Mouse (Mus musculus) liver, embryonic 14.5 days (tissue): Measurements from ENCODE around the gene Glb1l. TPM values are rescaled to one million over a fixed set of nuclear protein-coding genes. Genes with fewer than 3 reads are reported as not detected.

ENCODE experiments used
- ATAC-seq: fragments of 200-750 bp; cut with Nextera tagmentation; 2 replicates; pipeline ENCODE4 v1.8.0; 2017; ENCODE audit warnings: moderate number of reproducible peaks, mild to moderate bottlenecking, moderate library complexity; ENCODE audit not compliant: insufficient read depth
- DNase-seq, 3 experiments: peaks; one replicate each; pipeline ENCODE4 v3.0.0-alpha.2; 2012 to 2013; ENCODE audit warnings: low read depth in 3 of 3, low spot score in 3 of 3
- H3K27ac ChIP-seq: fragments of 300-500 bp; sonication (generic); 2 replicates; pipeline ENCODE4 v1.5.1; 2014; ENCODE audit warnings: moderate library complexity, mild to moderate bottlenecking, control low read depth, inconsistent platforms
- H3K27me3 ChIP-seq: fragments of 300-500 bp; sonication (generic); 2 replicates; pipeline ENCODE4 v1.6.1; 2014; ENCODE audit warnings: mild to moderate bottlenecking, low read length, moderate library complexity; ENCODE audit not compliant: control insufficient read depth, insufficient read depth
- H3K36me3 ChIP-seq: fragments of 300-500 bp; sonication (generic); replicated peaks from 2 replicates; pipeline ENCODE4 v1.6.1; 2014; ENCODE audit warnings: low read depth; ENCODE audit not compliant: control insufficient read depth, insufficient read depth
- H3K4me1 ChIP-seq, 2 experiments: fragments of 200-500 bp in 1 of 2; fragments of 300-500 bp in 1 of 2; sonication (generic) in 1 of 2; replicated peaks; 2 replicates each; pipeline ENCODE4 v1.6.1; 2012 to 2014; ENCODE audit warnings: antibody characterized with exemption in 1 of 2, inconsistent platforms in 1 of 2, low read length in 1 of 2; ENCODE audit not compliant: control insufficient read depth in 2 of 2, insufficient read depth in 2 of 2
- H3K4me2 ChIP-seq: fragments of 300-500 bp; sonication (generic); 2 replicates; pipeline ENCODE4 v1.6.1; 2014; ENCODE audit warnings: low read depth, mild to moderate bottlenecking, control low read depth, moderate library complexity
- H3K4me3 ChIP-seq, 2 experiments: fragments of 200-500 bp in 1 of 2; fragments of 300-500 bp in 1 of 2; sonication (generic) in 1 of 2; 2 replicates each; pipeline ENCODE4 v1.5.1; 2012 to 2014; ENCODE audit warnings: low read depth in 2 of 2, low read length in 2 of 2, mild to moderate bottlenecking in 2 of 2, control low read depth in 1 of 2, inconsistent platforms in 1 of 2, moderate library complexity in 1 of 2; ENCODE audit not compliant: insufficient read depth in 1 of 2
- H3K9ac ChIP-seq: fragments of 300-500 bp; sonication (generic); replicated peaks from 2 replicates; pipeline ENCODE4 v1.6.1; 2014; ENCODE audit warnings: mild to moderate bottlenecking, control low read depth, moderate library complexity
- H3K9me3 ChIP-seq: fragments of 300-500 bp; sonication (generic); 2 replicates; pipeline ENCODE4 v1.6.1; 2016; ENCODE audit warnings: low read length, mixed read lengths; ENCODE audit not compliant: control insufficient read depth
- CTCF ChIP-seq: IDR thresholded peaks from 2 replicates; pipeline ENCODE4 v1.5.1; 2016; ENCODE audit warnings: antibody characterized with exemption, low read depth, control low read depth
- EP300 ChIP-seq: IDR thresholded peaks from 2 replicates; pipeline ENCODE4 v1.6.1; 2016; ENCODE audit warnings: antibody characterized with exemption, low read depth
- WGBS: fragments of 180-500 bp; shearing (Covaris S2); extraction: QIAGEN DNeasy Blood & Tissue Kit; methylation state at CpG from one replicate; pipeline ENCODE4 v1.1.7; 2014; ENCODE audit not compliant: insufficient replicate concordance; 5-methylcytosine and 5-hydroxymethylcytosine counted together
- polyA plus RNA-seq, 2 experiments: library from polyadenylated mRNA; depleted of rRNA in 1 of 2; stranded (reverse) in 1 of 2; unstranded in 1 of 2; fragments of >200 nt; fragmentation: Nextera tagmentation in 1 of 2; extraction: Ambion mirVana in 1 of 2; gene quantifications; 2 replicates each; pipeline versions ENCODE4 v1.2.1 to v1.2.3; 2012 to 2014

Glb1l gene
- polyA plus RNA-seq, 2 experiments, result 3.2 to 4.9 TPM

DNA sequence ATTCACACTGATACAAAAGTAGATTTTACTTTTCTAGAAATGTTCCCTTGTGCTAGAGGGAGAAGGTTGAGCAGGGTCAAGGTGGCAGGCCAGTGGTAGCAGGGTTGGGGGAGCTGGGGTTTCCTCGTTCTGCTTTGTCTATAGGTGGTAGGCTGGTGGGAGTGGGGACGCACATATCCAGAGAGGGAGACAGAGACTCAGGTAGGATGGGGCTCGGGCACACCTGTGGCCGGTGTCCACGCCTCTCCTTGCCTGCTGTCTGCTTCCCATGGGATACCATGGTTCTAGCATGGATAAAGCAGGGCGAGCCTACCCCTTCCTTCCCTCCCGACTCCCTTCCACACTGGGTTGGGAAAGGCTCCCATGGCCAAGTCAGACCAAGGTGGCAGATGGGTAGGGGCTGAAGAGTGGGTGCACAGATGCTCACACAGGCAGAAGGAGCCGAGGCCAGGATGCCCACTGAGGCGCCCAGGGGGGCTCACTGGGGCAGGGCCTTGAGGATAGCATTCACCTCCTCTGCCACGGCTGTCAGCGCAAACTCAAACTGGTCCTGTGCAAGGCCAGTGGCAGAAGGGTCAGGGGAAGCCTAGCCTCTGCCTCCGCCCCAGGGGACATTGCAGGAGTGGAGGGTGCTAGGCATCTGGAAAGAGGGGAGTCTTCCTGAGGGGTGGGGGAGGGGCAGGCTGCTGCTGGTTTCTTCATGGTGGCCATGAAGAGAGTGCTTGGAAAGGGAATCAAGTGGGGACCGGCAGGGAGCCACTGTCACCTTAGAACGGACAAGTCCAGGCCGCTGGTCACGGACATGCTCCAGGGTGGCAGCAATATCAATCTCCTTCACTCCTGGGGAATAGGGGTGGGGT lies 36.7 kb upstream of the Glb1l start:
- ATAC-seq (no peak), DNase-seq (no peak)
- TF ChIP-seq CTCF (no peak), EP300 (no peak)
- H3K4me3 ChIP-seq, result no peak overlapping the region
- no peaks in the 10 kb centered on the region for H3K9me3 ChIP-seq
- H3K27ac ChIP-seq, result no peak overlapping the region
- H3K27me3 ChIP-seq, result no peaks in the 10 kb centered on the region
- H3K4me2 ChIP-seq, result no peak overlapping the region
- no peaks in the 10 kb centered on the region; the same call in 1 of the 2 replicates for H3K36me3 ChIP-seq
- H3K9ac ChIP-seq, result no peak overlapping the region
- WGBS, result 71% methylated on average over 16 of the region's 16 CpGs
- H3K4me1 ChIP-seq, result peaks cover 0 to 6% of the 10 kb centered on the region in 2 experiments; a peak in 2 of 4 replicates

DNA sequence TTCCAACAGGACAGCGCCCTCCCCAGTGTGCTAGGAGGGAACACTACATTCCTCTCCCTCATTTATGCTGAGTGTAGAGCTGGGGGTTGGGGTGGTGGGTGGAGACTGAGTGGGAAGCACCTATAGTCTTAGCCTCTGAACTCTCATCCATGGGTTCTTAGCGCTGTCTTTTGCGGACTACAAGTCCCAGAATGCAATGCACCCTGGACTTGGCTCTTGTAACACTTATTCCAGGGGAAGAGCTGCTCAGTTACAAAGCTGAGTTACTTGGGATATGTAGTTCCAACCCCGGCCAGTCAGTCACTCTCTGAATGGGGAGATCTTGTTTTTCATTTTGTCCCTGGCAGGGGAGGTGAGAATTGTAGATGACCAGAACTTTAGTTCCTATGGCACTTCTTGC lies 34.2 kb upstream of the Glb1l start:
- H3K9me3 ChIP-seq, result no peaks in the 10 kb centered on the region
- DNase-seq (peak; percentile 43 to 53 (median 44)), ATAC-seq (peak; percentile 63)
- 31% methylated on average over 4 of the region's 4 CpGs for WGBS
- H3K9ac ChIP-seq, result no peak overlapping the region
- no peaks in the 10 kb centered on the region; the same call in 1 of the 2 replicates for H3K36me3 ChIP-seq
- H3K4me1 ChIP-seq, result 0 out of 4 replicates have a peak, but pooled peaks cover 0 to 3% of the 10 kb centered on the region in 2 experiments
- no peak overlapping the region for H3K4me2 ChIP-seq
- no peak overlapping the region for H3K27ac ChIP-seq
- no peaks in the 10 kb centered on the region for H3K27me3 ChIP-seq
- no peak for TF ChIP-seq CTCF
- no peak for TF ChIP-seq EP300
- no peak overlapping the region for H3K4me3 ChIP-seq

DNA sequence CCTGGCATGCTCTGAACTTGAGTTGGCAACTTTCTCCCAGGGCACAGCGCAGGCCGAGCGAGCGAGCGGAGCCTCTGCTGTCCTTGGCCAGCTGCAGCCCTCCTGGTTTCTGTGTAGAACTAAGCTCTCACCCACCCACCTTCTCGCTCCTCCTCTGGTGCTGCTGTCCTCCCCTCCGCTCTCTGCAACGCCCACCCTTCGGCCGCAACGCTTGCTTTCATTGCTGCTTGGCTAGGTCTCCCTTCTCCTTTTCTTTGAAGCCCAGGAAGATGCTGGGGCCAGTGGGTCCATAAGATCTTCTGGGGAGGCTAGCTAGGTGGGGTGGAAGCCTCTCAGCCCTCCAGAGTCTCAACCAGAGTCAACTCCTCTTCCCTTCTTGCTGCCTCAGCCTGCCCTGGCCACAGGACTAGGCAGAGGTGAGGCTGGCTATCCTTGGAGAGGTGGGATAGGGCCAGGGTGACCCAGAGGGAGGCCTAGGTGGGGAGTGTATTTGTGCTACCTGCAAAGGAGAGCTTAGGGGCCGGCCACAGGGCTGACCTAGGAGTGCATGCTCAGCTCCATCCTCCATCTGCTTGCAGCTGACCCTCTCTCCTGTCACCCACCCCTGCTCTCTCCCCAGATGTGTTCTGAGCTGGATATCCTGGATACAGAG lies 33.7 kb upstream of the Glb1l start:
- DNase-seq (no peak), ATAC-seq (peak; percentile 13; the same call in 1 of the 2 replicates)
- Histone ChIP-seq H3K4me2 (no peak overlapping the region), H3K4me3 (no peak overlapping the region), H3K4me1 (0 out of 4 replicates have a peak, but pooled peaks cover 0 to 3% of the 10 kb centered on the region in 2 experiments), H3K36me3 (no peaks in the 10 kb centered on the region; the same call in 1 of the 2 replicates), H3K27ac (no peak overlapping the region), H3K9ac (no peak overlapping the region), H3K9me3 (no peaks in the 10 kb centered on the region), H3K27me3 (no peaks in the 10 kb centered on the region)
- TF ChIP-seq CTCF (no peak), EP300 (no peak)
- WGBS, result 81% methylated on average over 12 of the region's 12 CpGs

DNA sequence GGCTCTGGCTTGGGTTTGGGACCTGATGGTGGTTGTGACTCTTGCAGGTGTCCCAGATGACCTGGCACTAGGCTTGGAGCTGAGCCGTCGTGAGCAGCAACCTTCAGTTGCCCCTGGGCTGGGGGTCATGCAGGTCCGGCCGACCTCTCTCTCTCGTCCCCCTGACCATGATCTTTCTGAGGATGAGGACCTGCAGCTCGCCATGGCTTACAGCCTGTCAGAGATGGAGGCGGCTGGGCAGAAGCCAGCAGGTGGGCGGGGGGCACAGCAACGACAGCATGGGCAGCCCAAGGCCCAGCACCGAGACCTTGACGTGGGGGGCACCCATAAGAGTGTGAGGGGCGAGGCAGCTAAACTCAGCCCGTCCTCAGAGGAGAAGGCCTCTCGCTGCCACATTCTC lies 32.8 kb upstream of the Glb1l start:
- Histone ChIP-seq H3K9ac (no peak overlapping the region), H3K9me3 (no peaks in the 10 kb centered on the region), H3K27me3 (no peaks in the 10 kb centered on the region), H3K4me1 (peaks cover 0 to 2% of the 10 kb centered on the region in 2 experiments; a peak in 2 of 4 replicates), H3K27ac (no peak overlapping the region), H3K4me3 (no peak overlapping the region), H3K4me2 (no peak overlapping the region), H3K36me3 (no peaks in the 10 kb centered on the region; the same call in 1 of the 2 replicates)
- no peak for TF ChIP-seq CTCF
- no peak for ATAC-seq
- 81% methylated on average over 14 of the region's 14 CpGs for WGBS
- no peak for DNase-seq

DNA sequence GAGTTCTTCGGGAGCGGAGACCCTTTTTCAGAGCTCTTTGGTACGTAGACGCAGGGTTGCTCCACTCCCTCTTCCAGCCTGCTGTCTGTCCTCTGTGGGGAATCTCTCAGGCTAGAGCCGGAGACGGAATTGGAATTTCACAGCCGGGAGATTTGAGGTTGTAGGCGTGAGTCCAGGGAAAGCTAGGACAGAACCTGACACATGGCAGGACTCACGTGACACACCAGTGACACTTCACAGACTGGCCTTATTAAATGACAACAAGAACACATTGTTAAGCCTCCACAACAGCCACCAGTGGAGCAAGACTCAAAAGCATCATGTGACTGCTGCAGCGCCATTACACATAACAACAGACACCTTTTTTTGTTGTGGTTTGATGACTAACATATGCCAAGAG lies 29.0 kb upstream of the Glb1l start:
- no peaks in the 10 kb centered on the region for H3K27me3 ChIP-seq
- H3K4me1 ChIP-seq, result peaks cover 15 to 31% of the 10 kb centered on the region in 2 experiments
- H3K4me2 ChIP-seq, result no peak overlapping the region
- H3K36me3 ChIP-seq, result no peaks in the 10 kb centered on the region; the same call in 1 of the 2 replicates
- H3K9ac ChIP-seq, result no peak overlapping the region
- no peak for DNase-seq
- TF ChIP-seq EP300 (no peak), CTCF (no peak)
- no peak overlapping the region for H3K4me3 ChIP-seq
- 83% methylated on average over 10 of the region's 10 CpGs for WGBS
- H3K27ac ChIP-seq, result no peak overlapping the region
- no peak for ATAC-seq
- no peaks in the 10 kb centered on the region for H3K9me3 ChIP-seq
